Mouse (Mus musculus) Muller cell, postnatal 12 days (primary cell): ENCODE results near the gene Wdr17.
A peak's percentile ranks its signal among the peaks of the same experiment; 100 is the strongest.
"Not testable (repeated sequence)": the region's sequence is repeated elsewhere in the genome, so short reads cannot be mapped to it uniquely, and the experiment has no call there.

ENCODE experiments used
- DNase-seq: peaks from one replicate; pipeline ENCODE4 v3.0.0-alpha.2; 2015; ENCODE audit errors: inconsistent ontology term

The Wdr17 gene

DNA sequence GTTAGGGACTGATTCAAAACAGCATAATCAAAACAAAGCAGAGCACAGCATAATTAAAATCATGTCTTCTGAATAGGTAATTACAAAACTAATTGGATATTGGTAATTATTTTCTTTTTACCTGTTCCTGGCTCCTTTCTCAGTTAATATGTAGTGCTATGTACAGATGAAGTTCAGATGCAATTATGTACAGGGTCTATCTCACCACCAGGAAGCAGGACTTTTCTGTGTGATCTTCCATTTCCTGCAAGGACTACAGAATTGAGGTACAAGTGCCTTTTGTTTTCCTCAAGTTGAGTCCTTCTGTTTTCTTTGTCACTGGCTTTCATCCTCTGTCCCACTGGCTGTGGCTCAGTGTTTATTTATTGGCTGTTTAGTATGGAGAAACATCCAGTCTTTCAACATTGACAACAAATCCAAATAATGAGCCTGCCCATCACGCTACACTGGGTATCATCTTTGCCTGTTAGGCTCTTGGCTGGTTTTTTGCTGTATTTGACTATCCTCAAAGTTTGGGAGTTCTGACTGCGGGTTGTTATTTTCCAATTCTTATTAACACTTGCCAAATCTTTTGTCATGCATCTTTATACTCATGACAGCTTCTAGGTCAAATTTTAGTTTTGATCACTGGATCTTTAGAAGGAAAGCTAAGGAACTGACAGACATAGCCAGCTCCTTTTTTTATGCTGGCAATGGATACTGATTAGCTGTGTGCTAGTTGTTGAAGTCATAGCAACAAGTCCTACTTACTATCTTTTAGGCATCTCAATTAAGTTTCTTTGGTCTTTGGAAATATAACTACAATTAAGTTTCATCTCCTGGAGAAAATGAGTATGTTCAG lies 94.9 kb downstream of the Wdr17 start:
- peak; percentile 89 for DNase-seq

DNA sequence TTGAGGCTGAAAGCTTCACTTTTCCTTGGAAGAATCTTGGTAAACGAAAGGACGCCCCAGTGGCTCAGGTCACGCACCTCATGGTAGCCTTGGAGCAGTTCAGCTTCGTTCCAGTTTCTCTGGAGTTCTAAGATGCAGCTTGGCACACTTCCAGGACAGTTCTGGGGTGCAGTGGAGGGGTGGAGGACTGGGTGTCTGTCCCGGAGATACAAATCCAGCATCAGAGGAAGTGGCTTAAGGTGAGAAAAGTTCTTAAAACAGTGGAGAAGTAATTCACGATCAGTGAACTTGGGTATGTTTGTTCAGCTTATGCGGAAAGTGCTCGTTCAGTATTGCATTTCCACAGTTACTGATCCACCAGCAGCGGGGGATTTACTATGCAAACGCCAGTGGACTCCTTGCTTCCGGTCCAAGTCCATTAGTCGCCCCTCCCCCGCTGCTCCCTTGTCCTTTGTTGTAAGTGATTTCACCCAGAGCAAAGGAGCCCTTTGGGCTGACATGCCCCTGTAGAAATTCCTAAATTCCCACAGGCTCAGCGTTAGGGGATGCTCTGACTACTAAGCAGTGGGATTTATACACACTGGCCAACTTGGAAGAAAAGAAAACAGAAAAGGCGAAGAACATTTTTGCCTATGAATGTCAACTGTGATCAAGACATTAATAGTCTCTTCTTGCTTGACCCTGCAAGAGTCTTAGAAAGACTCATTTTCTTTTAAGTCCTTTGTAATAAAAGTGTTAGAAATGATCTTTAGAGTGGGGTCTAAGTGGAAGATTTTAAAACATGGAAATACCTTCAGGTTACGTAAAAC lies 106.6 kb downstream of the Wdr17 start:
- DNase-seq: peak; percentile 90

DNA sequence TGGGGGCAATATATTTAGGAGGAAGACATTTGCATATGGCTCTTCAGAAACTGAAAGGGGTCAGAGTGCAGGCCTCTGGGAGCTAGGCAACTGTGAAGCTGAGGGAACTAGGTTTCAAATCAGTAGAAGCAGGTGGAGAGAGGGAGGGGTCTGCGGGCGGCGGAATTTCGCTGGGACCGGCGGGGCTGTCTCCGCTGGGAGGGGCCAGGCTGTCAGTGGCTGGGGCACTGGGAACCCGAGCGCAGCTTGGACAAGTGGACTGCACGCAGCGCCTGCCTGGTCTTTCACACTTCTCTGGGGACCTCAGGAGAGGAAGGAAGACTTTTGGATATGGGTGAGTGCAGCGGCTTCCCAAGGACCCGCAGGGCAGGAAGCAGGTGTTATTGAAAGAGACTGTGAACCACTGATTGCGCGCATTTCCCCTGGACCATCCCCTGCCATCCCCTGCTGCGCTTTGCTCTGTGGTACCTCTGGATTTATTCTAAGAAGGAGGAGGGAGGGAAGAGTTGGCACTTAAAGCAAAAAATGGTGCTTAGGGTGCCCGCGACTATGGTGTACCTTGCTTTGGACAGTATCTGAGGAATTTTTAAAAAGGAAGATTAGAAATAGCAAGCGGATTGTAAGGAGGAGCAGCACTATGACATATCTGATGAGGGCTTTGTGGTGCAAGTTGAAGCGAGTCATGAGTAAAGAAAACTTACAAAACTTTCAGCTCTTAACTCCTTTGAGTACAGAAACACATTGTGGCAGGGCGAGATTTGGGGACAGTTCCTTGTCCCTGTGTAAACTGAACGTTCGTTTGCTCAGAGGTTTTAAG lies 107.5 kb downstream of the Wdr17 start:
- DNase-seq: peak; percentile 68

DNA sequence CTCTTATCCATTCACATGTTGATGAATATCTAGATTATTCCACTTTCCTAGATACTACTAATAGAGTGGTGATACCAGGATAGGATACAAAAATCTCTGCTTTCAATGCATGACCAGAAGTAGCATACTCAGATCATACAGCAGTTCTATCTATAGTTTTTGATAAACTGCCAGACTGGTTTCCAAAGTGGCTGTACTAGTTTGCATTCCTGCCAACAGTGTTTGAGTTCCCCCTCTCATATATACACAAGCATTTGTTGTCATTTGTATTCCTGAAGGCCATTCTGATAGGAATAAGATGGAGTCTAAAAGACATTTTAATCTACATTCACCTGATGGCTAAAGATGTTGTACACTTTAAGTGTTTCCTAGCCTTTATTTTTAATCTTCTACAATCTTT lies 110.0 kb downstream of the Wdr17 start:
- no peak for DNase-seq

DNA sequence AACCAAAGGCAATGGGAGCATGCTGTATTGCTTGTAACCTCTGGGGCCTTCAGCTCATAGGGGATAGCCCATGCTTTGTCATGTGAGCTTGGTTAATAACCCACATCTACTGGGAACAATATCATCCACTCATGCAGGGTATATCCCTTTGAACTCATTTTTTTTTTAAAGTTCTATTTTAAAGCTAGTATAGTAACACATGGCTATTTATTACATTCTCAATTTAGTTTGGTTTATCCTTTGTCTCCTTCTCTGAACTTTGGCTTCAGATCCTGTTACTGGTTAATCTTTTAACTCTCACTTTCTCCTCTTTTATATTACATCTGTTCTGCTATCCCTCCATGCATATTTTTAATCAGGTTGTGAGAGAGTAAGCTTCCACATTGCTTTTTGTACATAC lies 110.7 kb downstream of the Wdr17 start:
- DNase-seq: no peak

DNA sequence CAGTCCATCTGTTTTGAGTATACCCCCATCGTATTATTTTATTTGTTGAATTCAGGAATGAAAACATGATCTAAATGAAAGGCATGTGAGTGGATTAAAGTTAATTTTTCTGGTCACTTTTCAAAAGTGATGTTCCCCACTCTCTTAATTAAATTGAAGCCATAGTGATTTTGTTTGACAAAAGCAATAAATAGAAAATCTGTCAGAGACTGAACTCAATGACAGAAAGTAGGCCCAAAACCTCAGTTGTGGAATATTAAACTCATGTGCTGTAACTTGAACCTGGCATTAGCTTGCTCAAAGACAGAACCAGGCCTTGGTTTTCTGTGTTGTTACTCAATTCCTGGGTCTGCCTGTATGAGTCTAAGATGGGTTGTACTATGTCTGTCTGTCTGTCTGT lies 129.3 kb downstream of the Wdr17 start:
- no peak for DNase-seq

DNA sequence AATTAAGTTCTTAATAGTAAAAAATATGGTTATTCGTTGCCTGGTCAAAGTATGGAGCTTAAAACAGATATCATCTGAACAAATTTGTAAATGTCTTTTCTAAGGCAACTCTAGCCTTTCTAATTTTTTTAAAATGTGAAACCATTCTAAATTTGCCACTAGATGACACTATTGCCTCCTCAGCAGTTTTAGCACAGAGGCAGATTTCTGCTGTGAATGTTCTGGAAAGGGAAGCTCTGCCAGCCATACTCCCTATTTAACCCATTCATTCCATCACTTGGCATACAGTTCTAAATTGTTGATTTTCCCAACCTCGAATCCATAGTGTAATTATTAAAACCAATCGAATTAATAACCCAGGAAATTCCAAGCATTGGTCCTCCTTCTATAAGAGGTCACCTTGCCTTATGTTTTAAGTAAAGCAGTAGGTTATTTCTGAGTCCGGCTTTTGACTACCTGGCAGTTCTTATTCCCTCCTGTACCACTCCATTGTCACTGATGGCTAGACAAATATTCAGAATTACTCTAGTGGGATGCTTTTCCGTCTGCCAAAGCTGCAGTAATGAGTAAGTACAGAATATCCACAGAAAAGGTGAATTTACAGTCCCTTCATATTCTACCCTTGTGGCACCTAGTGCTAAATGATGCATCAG lies 150.2 kb downstream of the Wdr17 start:
- DNase-seq: peak; percentile 44

DNA sequence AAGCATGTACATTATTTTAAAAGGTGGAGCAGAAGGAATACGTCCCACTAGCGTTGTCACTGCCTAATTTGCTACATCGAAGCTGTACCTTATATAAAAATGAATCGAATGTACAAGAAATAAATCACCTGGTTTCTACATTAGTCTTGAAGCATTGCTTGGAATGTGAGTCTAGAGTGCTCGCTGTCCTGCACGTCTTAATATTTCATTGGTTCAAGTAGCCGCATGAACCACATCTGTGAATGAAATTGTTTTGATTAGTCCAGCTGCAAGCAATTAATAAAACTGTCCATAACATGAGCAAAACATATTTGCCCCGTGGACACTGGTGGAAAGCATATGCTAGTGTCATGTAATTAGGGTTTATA lies 162.3 kb downstream of the Wdr17 start:
- DNase-seq: no peak

DNA sequence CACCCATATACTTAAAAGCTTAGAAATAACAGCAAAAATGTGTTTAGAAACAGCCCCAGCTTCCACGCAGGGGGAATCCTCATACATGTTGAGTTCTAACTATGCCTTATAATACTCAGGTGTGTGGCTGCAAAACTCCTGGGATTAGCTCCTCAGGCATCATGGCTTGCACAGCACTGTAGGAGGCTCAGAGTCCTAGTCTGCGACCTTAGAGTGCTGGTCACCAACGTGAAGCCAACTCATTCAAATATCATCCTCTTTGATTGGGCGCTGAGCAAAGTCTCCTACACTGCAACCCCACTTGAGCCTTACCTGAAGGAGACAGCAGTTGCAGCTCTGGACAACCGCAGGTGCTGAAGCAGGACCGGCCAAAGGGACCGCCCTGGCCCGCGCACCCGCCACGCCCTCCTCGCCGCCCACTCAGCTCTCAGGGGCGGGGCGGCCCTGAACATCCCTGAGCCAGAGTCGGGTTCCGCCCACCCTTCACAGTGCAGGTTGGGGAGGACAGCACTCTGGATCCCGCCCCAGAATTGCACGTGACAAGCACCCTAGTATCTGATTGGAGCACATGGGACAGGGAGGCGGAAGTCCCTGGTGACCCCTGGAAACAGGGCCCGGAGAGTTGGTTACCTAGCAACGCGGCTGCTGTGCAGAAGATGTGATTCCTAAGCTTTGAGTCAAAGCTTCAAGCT lies 162.9 kb downstream of the Wdr17 start:
- DNase-seq: peak; percentile 96

DNA sequence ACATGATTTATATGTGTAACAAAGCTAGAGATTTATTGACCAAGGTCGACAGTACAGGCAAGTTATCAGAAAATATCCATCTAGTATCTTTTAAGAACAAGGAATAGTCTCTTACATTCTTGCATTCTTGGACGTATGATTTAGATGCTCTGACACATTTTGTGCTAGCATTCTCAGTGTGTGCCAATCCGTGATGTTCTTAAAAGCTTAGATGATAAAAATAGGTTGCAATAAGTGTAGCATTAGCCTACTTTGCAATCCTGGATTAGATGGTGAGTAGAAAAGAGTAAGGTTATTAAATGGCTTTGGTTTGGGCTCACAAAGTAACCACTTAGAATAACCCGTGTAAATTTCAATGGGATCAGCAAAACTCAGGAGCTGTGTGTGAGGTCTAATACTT lies 168.5 kb downstream of the Wdr17 start:
- no peak for DNase-seq

DNA sequence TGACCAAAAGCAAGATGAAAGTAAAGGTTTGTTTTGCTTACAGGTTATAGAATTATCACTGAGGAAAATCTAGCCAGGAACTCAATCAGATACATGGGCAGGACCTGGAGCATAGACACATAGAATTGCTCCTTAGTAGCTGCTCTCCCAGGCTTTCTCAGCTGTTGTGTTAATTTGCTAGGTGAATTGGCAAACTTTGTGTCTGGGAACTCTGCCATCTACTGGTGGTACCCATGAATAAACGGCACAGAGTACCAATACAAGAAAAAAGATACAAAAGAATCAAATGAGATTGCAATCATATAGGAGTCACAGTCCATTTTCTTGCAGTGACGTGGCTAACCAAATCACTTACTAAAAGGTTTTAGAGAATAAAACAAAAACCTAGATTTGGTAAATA lies 181.2 kb downstream of the Wdr17 start:
- DNase-seq: peak; percentile 5

DNA sequence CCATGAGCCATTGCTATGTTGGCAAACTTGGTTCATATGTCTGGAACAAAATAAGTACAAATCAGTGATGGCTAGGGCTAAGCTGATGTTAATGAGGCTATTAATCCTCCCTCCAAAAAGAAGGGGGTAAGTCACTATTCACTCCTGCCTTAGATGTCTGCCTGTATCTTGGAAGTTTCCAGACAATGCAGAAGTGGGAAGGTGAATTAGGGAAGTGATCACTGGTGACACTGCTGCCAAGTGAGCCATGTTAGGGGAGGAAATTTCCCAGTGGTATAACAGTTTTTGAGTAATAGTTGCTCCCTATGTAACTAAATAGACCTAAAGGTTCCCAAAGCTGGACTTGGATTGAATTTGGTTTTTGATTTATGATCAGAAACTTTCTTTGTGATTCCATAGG lies 215.2 kb downstream of the Wdr17 start:
- no peak for DNase-seq

DNA sequence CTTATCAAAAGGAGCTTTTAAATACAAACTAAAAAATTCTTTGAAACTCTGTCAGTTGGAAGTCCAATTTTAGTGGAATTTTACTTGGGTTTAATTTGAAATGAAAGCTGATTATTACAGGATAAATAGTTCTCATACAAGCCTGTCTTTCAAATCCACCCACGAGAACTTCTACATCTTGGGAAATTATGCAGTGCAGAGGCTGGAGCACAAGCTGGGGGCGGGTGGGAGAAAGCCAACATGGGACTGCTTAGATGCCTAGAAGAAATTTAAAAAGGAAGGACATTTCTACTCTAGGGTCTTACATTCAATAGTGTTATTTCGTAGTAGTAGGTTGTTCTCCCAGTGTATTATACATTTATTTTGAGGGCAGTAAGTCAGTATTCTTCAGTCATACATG lies 219.2 kb downstream of the Wdr17 start:
- no peak for DNase-seq

DNA sequence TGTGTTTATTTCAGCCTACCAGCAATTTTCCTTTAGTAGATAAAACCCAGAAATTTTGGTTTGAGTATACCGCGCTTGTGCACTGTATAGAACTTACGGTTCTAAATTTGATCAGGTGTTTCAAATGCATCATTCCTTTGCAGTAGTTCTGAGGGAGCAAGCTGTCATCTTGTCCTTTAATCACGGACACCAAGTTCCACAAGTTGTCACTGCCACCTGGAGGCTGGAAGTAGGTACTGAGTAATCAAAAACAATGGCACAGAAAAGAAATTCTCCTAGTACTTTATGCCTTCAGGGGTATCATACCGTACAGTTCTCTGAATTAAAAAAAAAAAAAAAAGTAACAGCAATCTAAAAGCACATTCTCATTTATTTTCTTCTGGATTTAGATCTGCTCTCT lies 226.3 kb downstream of the Wdr17 start:
- DNase-seq: peak; percentile 37

DNA sequence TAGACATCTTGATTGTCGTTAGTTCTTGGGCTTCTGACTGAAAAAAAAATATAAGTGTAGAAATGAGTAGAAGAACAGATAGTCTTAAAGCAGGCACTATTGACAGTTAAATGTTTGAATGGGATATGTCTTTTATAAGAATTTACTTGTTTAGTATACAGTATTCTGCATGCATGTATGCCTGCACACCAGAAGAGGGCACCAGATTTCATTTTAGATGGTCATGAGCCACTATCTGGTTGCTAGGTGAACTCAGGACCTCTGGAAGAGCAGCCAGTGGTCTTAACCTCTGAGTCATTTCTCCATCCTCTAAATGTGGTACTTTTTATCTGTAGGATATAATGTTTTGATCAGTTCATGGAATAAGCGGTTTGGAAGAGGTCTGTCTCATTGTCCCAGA lies 227.3 kb downstream of the Wdr17 start:
- no peak for DNase-seq

DNA sequence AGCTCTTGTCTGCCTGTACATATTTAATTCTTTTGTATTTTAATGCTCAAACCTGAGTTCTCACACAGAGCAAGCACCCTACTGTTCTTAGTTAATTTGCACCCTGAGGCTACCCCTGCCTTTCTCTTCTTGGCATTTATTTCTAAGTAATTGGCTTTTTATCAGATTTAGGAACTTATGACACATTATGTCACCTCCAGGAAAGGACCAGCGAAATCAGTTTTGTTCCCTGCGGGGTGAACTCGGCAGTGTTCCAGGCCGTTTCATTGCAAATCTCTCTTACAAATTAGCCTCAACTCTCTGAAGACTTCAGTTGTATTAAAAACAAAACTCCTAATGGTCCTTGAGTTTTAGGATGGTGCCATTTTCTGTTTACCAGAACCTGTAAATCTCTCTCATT lies 248.3 kb downstream of the Wdr17 start:
- no peak for DNase-seq

DNA sequence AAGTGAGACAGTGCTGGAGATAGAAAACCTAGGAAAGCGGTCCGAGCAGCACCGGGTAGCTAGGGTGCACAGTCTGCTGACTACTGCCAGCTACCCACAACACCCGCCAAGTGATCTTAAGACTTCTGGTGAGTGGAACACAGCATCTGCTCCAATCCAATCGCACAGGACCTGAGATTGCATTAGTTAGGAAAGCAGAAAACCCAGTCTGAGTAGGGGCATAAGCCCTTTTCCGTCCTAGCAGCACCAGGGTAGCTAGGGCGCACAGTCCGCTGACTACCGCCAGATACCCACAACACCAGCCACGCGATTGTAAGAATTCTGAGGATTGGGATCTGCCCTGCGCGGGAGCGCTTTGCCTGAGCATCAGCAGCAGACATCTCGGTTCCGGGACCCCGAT lies 270.3 kb downstream of the Wdr17 start:
- DNase-seq: not testable (repeated sequence)

DNA sequence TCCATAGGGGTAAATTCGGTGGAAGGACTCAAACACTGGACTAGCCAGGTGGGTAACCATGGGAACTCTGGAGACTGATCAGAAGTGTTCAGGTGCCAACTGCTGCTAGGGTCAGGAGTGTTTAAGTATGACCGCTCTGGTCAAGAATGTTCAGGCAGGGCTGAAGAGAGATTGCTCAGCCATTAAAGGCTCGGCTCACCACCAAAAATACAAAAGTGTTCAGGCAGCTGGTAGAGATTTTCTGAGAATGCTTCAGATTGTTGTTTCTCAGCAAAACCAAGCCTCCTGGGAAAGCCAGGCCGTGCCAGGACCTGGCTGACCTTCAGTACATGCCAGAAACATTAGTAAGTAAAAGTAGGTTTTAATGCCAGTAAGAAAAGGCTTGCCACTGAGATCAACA lies 276.7 kb downstream of the Wdr17 start:
- DNase-seq: peak; percentile 96

DNA sequence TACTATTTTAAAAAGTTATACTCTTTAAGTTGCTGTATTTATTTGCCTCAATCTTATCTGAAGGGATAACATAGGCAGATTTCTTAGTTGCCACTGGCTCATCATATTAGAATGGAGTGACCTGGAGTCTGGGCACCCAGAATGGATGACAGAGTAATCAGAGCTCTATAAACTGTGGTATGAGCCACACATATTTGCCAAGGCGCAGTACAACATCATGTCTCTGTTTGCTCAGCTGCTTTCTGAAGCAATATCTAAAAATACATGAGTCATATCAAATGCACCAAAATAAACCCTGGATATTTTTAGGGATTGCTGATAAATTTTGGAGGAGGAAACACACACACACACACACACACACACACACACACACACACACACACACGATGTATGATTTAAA lies 277.6 kb downstream of the Wdr17 start:
- DNase-seq: peak; percentile 68

DNA sequence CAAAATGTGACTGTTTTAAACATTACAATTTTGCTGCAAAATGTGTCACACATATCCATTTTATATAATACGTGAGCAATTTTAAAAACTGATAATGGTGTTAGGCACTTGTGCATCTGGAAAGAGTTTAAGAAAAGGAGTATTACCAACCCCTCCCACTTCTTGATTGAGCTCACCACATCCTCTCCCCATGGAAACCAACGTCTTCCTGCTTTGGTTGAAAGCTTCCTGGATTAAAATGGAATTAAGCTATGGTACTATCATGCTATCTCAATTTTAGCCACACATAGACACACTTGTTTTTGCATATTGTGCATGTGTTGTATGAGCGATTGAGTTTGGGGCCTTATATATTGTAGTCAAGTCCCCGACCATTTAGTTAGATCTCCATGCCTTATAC lies 283.5 kb downstream of the Wdr17 start:
- DNase-seq: no peak

DNA sequence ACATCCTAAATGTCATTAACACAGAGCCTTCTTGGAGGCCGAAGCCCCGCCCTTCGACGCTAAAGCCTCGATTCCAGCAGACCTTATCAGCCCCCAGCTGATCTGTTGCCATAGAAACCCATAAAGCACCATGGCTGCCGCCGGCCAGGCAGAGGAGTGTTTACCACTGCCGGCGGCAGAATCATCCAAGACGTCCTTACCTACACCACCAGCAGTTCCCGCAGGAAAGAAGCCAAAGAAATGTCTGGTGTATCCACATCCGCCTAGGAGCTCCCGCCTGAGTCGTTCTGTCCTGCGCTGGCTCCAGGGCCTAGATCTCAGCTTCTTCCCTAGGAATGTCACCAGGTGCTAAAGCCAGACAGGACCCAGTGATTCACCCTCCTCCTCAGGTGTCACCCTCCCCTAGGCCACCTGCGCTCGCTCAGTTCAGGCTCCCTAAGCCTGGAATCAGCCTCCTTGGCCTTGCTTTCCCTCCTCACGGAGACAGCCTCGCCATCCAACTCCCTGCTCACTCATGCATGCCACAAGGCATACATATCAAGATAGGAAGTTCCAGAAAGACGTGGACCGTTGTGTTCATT lies 286.2 kb downstream of the Wdr17 start, which contains the start of gene Spata4:
Gene Spata4, plus strand, starts transcription at position 111 of the 581 bp plus-strand sequence.
- peak; percentile 40 for DNase-seq
